Mouse (Mus musculus) 3T3-L1 (cell line): ENCODE data around the gene Slc16a1.

Experiments used
- DNase-seq: peaks from one replicate; pipeline ENCODE4 v3.0.0-alpha.2; 2015; ENCODE audit warnings: low read depth, low spot score

Gene Slc16a1

DNA sequence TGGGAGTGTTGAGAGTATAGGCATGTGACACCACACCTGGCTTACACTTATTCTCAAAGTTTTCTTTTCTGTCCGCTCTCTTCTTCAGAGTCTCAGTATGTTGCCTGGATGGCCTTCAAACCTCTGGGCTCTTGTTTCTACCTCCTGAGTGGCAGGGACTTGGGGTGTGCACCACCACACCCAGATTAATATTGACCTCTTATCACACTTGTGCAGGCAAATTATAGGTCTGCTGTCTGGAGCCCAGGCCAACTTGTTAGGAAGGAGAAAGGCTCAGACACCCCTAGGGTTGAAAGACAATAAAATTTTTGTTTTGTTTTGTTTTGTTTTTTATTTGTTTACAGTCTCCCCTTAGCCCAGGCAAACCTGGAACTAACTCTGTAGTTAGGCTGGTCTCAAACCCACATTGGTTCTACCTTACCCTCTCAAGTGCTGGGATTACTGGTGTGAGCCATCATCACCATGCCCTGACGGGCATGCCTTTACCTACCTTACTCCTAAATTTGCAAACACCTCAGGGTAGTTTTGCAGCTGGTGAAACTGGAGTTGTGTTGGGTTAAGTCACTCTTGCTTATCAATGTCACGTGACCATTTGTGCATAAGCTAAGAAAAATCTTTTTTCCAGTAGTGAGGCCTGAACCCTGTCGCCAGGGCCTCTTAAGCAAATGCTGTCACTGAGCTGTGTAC, 35.3 kb downstream of the Slc16a1 start:
- DNase-seq, result no peak

DNA sequence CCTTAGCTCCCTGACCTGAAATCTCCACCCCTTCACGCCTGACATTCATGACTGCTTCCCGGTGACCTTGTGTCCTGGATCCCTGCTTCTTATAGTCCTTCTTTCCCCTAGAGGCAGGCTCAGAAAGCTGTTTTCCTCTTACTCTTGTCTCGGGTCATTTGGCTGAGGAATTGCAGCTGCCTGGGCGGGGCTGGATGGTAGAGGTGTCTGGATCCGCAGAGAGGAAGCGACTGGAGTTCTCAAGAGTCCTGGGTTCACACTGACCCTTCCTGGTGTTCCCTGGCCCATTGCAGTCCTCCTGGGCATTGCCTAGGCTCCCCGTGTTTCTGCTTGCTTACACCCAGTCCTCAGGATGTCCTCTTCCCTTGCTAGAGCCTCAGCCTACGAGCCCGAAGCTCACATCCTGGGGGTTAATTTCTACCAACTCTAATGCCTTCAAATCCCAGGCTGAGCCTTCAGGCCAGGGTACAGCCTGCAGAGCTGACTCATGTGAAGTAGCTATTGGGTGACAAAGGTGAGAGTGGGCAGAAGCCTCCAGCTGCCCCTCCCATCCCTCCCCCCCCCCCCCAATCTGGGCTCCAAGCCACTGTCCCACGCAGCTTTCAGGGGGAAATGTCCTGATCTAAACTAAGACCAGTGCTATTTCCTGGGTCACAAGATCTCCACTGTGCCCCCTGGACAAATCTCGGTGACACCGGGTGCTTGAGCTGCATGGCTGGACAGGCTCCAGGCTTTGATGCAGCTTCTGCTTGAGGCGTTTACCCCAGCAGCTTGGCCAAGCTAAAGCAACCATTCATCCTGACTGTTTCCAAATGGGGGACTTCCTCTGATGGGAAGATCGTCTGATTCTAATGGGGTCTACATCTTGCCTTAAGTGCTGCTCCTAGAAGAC, 36.1 kb downstream of the Slc16a1 start:
- peak; percentile 87 for DNase-seq

DNA sequence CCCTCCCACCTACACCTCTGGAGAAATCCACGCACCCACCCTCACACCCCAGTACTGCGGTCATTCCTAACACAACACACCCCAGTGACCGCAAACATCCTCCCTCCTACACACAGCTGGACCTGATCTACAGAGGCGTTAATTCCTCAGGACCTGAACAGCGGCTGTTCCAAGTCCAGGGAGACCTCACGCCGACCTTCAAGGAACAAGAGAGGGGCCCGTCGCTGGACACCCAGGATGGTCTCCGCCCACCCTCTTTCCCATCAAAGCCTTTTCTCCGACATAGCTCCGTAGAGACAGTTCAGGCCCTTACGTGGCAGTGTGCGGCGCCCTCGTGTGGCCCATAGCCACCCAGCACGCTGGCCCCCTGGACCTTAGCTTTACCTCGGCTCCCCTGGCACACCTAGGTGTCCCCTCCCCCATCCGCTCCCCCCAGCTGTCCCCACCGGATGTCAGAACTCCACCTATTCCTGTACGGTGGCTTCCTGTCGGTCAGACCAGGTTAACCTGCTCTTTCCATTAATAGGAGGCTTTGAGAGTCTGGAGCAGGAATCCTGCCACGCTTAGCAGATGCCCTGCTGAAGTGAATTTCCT, 36.9 kb downstream of the Slc16a1 start:
- peak; percentile 96 for DNase-seq

DNA sequence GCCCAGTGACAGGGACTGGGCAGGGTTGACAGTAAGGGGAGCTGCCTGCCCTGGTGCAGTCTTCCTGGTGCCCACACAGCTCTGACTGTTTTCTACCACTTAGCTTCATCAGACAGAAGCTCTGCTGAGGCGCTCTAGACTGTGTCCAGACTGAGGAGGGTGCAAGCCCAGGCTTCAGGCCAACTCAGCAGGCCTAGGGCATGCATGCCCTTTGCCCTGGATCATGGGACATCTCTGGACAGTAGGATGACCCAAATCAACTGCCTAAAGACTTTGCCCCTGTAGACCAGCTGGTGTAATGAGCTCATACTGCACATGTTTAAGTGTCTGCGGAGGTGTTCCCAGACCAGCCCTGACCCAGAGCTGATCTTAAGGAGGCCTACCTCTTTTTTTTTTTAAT, 39.3 kb downstream of the Slc16a1 start:
- no peak for DNase-seq

DNA sequence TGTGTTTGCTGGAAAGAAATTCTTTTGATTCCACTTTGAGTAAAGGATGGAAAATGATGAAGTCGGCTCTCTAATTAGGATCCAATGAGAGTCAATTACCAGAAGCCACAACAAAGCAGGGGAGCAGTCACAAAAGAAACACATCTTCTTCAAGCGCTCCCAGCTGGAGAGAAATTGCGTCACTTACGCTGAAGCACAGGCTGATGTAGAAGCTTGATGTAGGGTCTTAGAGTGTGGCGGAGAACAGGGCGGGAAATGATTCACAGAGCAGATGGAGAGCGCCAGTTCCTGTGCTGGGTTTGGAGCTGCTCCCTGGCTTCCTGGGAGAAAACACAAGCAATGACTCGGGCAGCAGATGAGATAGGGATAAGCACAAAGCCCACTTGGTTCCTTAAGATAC, 40.4 kb downstream of the Slc16a1 start:
- no peak for DNase-seq

DNA sequence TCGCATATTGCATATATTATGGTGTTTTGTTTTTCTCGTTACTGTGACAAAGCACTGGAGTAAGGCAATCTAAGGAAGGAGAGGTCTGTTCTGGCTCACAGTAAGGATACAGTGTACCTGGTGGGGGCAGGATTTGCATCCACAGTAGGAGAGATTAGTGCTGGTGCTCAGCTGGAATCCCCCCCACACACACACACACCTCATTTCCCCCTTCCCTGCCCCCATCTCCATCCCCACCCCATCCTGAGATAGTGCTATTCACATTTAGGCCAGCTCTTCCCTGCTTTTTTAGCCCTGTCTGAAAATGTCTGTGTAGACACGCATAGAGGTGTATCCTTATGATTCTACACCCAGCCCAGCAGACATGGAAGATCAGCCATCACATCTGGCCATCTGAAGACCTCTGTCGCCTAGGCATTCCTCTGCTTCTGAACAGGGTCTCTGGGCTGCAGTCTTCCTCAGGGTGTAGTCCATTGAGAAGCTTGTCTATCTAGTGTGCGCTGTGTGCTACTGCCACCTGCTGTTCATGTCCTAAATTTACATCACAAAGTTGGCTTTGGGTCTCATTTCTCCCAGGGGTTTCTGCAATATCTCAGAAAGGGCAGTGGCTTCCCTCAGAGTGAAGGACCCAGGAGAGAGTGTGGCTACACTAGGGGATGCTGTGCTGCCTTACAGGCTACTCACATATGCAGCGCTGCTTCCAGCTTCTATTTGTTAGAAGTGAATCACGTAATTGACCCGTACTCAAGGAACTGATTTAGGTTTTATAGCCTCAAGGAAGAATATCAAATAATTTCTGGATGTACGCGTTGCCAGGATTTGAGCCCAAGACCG, 44.4 kb downstream of the Slc16a1 start:
- peak; percentile 87 for DNase-seq

DNA sequence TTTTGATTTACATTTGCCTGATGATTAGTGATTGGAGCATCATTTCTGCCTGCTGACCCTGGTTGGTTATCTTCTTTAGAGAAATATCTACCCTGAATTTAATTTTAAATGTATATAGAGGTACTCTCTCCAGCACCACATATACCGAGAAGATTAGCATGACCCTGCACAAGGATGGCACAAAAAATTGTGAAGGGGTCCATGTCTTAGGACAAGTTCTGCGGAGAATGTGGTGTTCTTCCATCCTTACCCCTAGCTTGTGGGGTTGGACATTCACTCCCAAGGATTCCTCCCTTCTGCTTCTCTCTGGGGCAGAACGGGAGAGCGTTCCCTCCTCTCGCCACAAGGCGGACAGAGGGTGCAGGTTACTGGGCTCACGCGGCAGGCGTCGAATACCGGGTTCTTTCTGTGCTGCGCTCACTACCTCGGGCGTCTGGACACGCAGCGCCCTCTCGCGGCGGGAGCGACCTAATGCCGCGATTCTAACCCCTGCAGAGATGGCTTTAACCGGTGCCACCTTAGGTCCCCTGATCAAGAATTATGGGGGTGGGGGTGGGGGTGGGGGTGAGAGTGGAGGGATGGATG, 62.4 kb downstream of the Slc16a1 start:
- DNase-seq, result peak; percentile 33

DNA sequence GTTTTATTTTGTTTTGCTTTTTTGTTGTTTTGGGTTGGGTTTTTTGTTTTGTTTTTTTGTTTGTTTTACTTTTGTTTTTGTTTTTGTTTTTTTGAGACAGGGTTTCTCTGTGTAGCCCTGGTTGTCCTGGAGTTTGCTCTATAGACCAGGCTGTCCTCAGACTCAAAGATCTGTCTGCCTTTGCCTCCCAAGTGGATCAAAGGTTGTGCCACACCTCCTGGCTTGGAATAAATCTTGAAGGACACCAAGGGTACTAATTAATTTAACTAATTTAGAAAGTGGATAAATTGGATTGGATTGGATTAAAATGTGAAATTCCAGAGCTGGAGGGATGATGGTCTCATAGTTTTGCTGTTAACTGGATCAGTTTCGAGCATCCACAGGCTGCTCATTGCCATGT, 63.3 kb downstream of the Slc16a1 start:
- no peak for DNase-seq

DNA sequence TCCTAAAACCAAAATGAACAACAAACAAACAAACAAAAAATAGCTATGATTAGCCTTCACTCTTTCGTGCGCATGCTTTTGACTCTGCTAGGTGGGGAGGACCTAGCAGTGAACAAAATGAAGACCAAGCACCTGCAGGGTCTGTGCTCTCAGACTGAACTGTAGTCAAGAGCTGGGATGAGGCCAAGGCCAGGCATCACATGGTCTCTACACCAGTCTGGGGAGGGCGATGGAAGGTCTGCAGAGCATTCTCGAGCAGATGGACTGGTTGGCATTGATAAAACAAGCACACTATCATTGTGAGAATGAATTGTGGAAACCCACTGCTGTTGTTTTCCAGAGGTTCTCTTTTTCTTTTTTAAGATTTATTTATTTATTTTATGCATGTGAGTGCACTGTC, 65.5 kb downstream of the Slc16a1 start:
- DNase-seq, result no peak

DNA sequence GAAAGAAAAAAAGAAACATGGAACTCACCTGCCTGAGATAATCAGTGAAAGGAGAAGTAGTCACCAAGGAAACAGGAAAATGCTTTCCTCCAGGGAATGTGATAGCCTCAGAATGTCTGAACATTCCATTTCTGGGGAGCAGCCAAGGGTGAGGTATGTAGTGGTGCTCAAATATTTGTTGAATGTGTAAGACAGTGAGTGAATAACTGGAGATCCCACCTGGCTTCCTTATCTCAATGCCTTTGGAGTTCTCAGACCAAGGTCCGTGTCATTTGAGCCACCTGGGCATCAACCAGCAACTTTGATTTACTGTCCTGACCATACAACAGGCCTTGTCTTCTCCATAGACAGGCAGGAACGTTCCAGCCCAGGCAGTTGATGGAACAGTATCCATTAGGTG, 68.0 kb downstream of the Slc16a1 start:
- peak; percentile 85 for DNase-seq

DNA sequence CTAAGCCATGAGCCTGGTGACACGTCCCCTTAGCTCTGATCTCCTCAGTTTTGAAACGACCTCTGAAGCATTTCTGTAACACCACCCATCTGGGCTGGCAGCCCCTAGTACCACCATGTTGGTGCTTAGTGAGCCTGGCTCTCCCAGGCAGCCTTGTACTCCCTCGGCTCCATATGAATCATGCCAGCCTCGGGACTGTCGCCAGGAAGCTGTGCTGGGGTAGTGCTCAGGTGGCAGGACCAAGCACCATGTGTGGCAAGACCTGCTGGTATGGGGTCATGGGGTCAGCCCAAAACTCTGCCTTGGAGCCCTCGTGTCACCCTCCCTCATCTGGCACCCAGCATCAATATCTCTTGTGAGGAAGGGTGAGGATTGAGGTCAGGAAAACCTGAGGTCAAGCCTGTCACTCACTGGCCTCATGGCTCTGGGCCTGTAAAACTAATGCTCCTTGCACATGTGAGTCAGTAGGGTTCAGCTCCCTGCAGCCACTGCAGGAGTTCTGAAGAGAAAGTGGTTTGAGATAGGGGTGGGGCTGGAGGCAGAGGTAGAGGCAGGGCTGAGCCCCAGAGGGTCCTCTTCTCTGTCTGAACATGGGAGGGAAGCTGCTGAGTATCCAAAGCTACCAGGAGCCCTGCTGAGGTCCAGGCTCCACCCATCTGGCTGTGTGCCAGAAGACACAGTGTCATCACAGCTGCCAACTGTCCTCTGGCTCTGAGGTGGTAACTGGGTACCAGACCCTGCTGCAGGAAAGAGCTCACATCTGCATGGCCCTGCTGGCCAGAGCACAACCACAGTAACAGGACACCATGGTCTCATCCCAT, 68.7 kb downstream of the Slc16a1 start:
- peak; percentile 79 for DNase-seq

DNA sequence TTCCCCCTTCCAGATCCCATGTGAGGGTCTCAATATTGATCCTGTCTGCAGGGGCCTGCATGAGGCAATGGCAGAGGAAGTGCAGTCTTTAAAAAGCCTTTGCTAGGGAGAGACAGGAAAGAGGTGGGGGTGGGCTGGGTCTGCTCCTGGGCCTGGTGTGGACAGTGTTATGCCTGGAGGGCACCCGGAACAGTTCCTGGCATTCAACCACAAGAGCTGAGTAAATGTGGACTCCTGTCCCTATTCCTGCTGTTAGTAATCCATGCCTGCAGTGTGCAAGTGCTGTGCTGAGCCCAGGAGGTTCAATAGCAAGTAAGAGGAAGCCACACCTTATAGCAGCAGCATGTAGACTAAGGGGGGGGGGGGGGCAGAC, 69.3 kb downstream of the Slc16a1 start:
- DNase-seq, result peak; percentile 76
